Mouse (Mus musculus) heart, adult 11 months (tissue): ENCODE results near the gene Tcf7l1.
"Not testable (repeated sequence)": the region's sequence is repeated elsewhere in the genome, so short reads cannot be mapped to it uniquely, and the experiment has no call there.

Source experiments
- DNase-seq: peaks from one replicate; pipeline ENCODE4 v3.0.0; 2022

Tcf7l1 gene

GRCm38 (mm10) chr6:72788892-72789699 lies at the start of gene Tcf7l1:
Gene Tcf7l1, minus strand, starts transcription at chr6:72789254.
- DNase-seq = peak; percentile 99

GRCm38 (mm10) chr6:72837756-72838155 lies 48.7 kb upstream of the Tcf7l1 start:
- DNase-seq = no peak

GRCm38 (mm10) chr6:72834518-72834917 lies 45.5 kb upstream of the Tcf7l1 start:
- no peak for DNase-seq

- no peak for DNase-seq
Measured at GRCm38 (mm10) chr6:72831858-72832257, 42.8 kb upstream of the Tcf7l1 start.

GRCm38 (mm10) chr6:72831276-72831675 lies 42.2 kb upstream of the Tcf7l1 start:
- peak; percentile 93 for DNase-seq

- no peak for DNase-seq
Measured at GRCm38 (mm10) chr6:72828857-72829256, 39.8 kb upstream of the Tcf7l1 start.

GRCm38 (mm10) chr6:72828037-72828436 lies 39.0 kb upstream of the Tcf7l1 start:
- DNase-seq = not testable (repeated sequence)

- no peak for DNase-seq
Measured at GRCm38 (mm10) chr6:72825762-72826161, 36.7 kb upstream of the Tcf7l1 start.

- peak; percentile 94 for DNase-seq
Measured at GRCm38 (mm10) chr6:72824971-72825737, 36.1 kb upstream of the Tcf7l1 start.

GRCm38 (mm10) chr6:72813456-72813855 lies 24.4 kb upstream of the Tcf7l1 start:
- DNase-seq = no peak

GRCm38 (mm10) chr6:72810248-72810647 lies 21.2 kb upstream of the Tcf7l1 start:
- peak; percentile 85 for DNase-seq

- peak; percentile 68 for DNase-seq
Measured at GRCm38 (mm10) chr6:72809522-72810149, 20.6 kb upstream of the Tcf7l1 start.

GRCm38 (mm10) chr6:72808342-72808741 lies 19.3 kb upstream of the Tcf7l1 start:
- DNase-seq = no peak

GRCm38 (mm10) chr6:72803669-72804068 lies 14.6 kb upstream of the Tcf7l1 start:
- no peak for DNase-seq

GRCm38 (mm10) chr6:72802119-72802518 lies 13.1 kb upstream of the Tcf7l1 start:
- peak; percentile 91 for DNase-seq

- no peak for DNase-seq
Measured at GRCm38 (mm10) chr6:72800641-72801040, 11.6 kb upstream of the Tcf7l1 start.

GRCm38 (mm10) chr6:72797763-72798162 lies 8.7 kb upstream of the Tcf7l1 start:
- DNase-seq = no peak

- DNase-seq = no peak
Measured at GRCm38 (mm10) chr6:72795444-72795843, 6.4 kb upstream of the Tcf7l1 start.

- DNase-seq = no peak
Measured at GRCm38 (mm10) chr6:72794870-72795269, 5.8 kb upstream of the Tcf7l1 start.

GRCm38 (mm10) chr6:72792641-72793040 lies 3.6 kb upstream of the Tcf7l1 start:
- DNase-seq = no peak

GRCm38 (mm10) chr6:72787948-72788891 lies 834 bp downstream of the Tcf7l1 start:
- DNase-seq = peak; percentile 97

GRCm38 (mm10) chr6:72787322-72787947 lies 1.6 kb downstream of the Tcf7l1 start:
- DNase-seq = peak; percentile 95
